Mouse (Mus musculus) liver, embryonic 14.5 days (tissue): ENCODE data around the gene Taok1.

ENCODE experiments used
- CTCF ChIP-seq: IDR thresholded peaks from 2 replicates; pipeline ENCODE4 v1.5.1; 2016; ENCODE audit warnings: antibody characterized with exemption, low read depth, control low read depth
- EP300 ChIP-seq: IDR thresholded peaks from 2 replicates; pipeline ENCODE4 v1.6.1; 2016; ENCODE audit warnings: antibody characterized with exemption, low read depth

GRCm38 (mm10) chr11:77508068-77509021 is 99.3 kb downstream of the Taok1 start:
- no peak for TF ChIP-seq EP300
- TF ChIP-seq CTCF: peak; percentile 85
